Mouse (Mus musculus) stomach, embryonic 15.5 days (tissue): Measurements from ENCODE around the gene Taf11. TPM values are rescaled to one million over a fixed set of nuclear protein-coding genes. Genes with fewer than 3 reads are reported as not detected.

ENCODE experiments used
- ATAC-seq: fragments of 200-750 bp; cut with Nextera tagmentation; 2 replicates; pipeline ENCODE4 v1.8.0; 2017; ENCODE audit warnings: low read depth, moderate number of reproducible peaks, moderate TSS enrichment; ENCODE audit not compliant: insufficient read depth, low FRiP score
- H3K27ac ChIP-seq: fragments of 300-500 bp; sonication (generic); 2 replicates; pipeline ENCODE4 v1.5.1; 2015; ENCODE audit warnings: mild to moderate bottlenecking, inconsistent platforms
- H3K27me3 ChIP-seq: fragments of 300-500 bp; sonication (generic); replicated peaks from 2 replicates; pipeline ENCODE4 v1.6.1; 2015; ENCODE audit warnings: inconsistent platforms
- H3K36me3 ChIP-seq: fragments of 300-500 bp; sonication (generic); 2 replicates; pipeline ENCODE4 v1.6.1; 2015; ENCODE audit warnings: inconsistent platforms
- H3K4me1 ChIP-seq: fragments of 300-500 bp; sonication (generic); 2 replicates; pipeline ENCODE4 v1.6.1; 2015; ENCODE audit warnings: inconsistent platforms
- H3K4me2 ChIP-seq: fragments of 300-500 bp; sonication (generic); 2 replicates; pipeline ENCODE4 v1.6.1; 2015; ENCODE audit warnings: mild to moderate bottlenecking, inconsistent platforms
- H3K4me3 ChIP-seq: fragments of 300-500 bp; sonication (generic); replicated peaks from 2 replicates; pipeline ENCODE4 v1.5.1; 2015; ENCODE audit warnings: inconsistent platforms
- H3K9ac ChIP-seq: fragments of 300-500 bp; sonication (generic); 2 replicates; pipeline ENCODE4 v1.6.1; 2015; ENCODE audit warnings: inconsistent platforms
- H3K9me3 ChIP-seq: fragments of 300-500 bp; sonication (generic); 2 replicates; pipeline ENCODE4 v1.6.1; 2016; ENCODE audit warnings: inconsistent platforms
- whole genome bisulfite sequencing: fragments of 180-500 bp; shearing (Covaris S2); methylation state at CpG from one replicate; pipeline ENCODE4 v1.1.7; 2015; 5-methylcytosine and 5-hydroxymethylcytosine counted together
- polyA plus RNA-seq: library from polyadenylated mRNA; unstranded; fragments of >200 nt; fragmentation: Nextera tagmentation; extraction: Ambion mirVana; gene quantifications from 2 replicates; pipeline ENCODE4 v1.2.1, GENCODE M21; 2015

Gene Taf11
- 56.3 and 62.4 TPM in 2 replicates for polyA plus RNA-seq

DNA sequence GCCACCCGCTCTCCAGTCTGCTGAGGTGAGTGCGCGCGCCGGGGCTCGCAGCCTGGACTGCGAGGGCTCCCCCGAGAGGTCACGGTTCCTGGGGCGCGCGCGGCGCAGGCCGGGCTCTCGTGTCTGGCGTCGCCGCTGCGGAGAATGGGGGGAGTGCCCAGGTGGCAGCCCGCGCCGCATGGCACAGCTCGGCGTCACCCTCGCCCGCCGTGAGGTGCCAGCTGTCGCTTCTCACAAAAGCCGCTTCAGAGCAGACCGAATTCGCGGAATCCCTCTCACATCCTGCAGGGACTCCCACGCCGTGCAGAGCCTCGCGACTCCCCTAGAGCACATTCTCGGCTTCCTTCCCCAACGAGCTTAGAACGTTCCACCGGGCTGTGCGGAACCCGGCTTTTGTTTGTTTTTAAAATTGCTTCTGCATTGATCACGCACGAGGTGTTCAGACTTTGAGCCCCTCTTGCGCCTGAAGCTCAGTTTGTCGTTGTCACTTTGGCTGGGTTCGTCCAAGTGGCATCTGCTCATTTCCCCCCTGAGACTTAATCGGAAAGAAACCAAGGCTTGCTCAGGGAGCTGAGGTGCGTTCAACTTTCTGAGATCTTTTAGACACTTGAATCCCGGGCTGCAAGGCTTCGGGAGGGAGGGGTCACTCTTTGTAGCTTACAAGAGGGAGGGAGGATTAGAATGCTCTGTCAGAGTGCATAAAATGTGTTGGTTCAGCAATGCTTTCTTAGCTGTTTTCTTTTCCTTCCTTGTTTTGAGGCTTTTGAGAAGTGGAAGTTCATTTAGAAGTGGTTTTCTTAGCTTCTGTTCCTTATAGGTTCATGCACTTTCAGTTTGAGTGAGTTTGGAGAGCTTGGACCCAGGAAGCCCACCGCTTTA is at the start of gene Taf11:
Gene Taf11 (minus strand): TSS at position 223 of the 879 bp plus-strand sequence.
- Histone ChIP-seq H3K27me3 (no peaks in the 10 kb centered on the region), H3K4me3 (peak within 1 kb of the TSS; percentile 98), H3K9ac (peak within 1 kb of the TSS; percentile 82), H3K9me3 (no peaks in the 10 kb centered on the region), H3K27ac (peak within 1 kb of the TSS; percentile 90), H3K4me2 (peak within 1 kb of the TSS; percentile 77), H3K36me3 (peaks cover 1% of the 10 kb centered on the region; the same call in 1 of the 2 replicates), H3K4me1 (peaks cover 19% of the 10 kb centered on the region)
- 1% methylated on average over 53 of the region's 53 CpGs for WGBS
- ATAC-seq = peak; percentile 16

DNA sequence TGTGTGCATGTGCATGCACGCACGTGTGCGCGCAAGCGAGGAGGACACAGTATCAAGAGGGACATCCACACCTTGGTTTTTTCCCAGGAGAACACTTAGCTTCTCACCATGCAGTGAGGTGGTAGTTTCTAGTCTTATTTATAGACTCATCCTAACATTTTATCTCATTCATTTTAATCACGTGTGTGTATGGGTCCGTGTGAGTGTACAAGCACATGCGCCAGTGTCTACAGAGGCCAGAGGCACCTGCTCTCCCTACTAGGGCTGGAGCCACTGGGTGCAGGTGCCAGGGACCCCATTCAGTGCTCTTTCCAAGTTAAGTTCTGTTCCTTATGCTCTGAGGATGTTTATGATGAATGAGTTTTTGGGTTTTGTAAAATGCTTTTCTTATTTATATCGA is 48.0 kb upstream of the Taf11 start:
- H3K4me2 ChIP-seq = no peak overlapping the region
- no peak overlapping the region for H3K9ac ChIP-seq
- H3K27ac ChIP-seq = no peak overlapping the region
- ATAC-seq = no peak
- H3K9me3 ChIP-seq = no peaks in the 10 kb centered on the region
- no peaks in the 10 kb centered on the region for H3K27me3 ChIP-seq
- no peaks in the 10 kb centered on the region for H3K36me3 ChIP-seq
- H3K4me3 ChIP-seq = no peak overlapping the region
- WGBS = 94% methylated on average over 9 of the region's 9 CpGs
- H3K4me1 ChIP-seq = 0 out of 2 replicates have a peak, but pooled peaks cover 6% of the 10 kb centered on the region

DNA sequence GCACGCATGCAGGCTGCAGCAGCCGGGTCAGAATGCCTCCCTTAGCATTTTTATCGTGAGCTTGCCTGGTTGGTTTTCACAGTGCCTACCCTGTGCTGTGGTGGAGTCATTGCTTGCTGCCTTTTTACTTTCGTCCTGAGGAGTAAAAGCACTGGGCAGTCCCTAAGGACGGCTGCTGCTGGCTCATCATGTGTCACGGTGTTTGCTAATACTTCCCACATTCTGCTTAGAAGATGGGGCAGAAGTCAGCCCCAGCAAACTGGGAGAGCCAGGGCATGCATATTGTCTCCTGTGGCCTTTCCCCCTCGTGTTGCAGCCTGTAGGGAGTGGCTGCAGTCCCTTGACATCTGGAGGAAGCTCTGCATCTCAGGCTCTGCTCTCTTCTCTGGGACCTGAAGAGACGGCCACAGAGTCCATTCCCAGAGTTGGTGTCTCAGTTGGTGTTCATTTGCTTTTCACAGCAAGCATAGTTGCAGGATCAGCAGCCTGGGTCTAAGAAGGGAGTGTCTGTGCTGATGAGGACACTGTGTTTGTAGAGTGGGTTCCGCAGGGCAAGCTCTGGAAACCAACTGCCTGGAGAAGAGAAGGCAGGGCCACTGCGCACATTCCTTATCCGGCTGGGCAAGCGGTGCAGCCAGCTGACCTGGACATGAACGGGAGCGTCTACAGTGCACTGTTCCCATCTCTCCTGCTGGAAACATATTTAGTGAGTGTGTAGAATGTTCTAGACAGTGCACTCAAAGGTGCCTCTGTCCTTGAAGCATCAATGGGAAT is 45.2 kb upstream of the Taf11 start:
- no peak overlapping the region for H3K4me3 ChIP-seq
- H3K9ac ChIP-seq = no peak overlapping the region
- no peak overlapping the region for H3K4me2 ChIP-seq
- no peaks in the 10 kb centered on the region for H3K9me3 ChIP-seq
- no peaks in the 10 kb centered on the region for H3K36me3 ChIP-seq
- H3K27ac ChIP-seq = no peak overlapping the region
- WGBS = 46% methylated on average over 14 of the region's 14 CpGs
- no peak for ATAC-seq
- 0 out of 2 replicates have a peak, but pooled peaks cover 6% of the 10 kb centered on the region for H3K4me1 ChIP-seq
- no peaks in the 10 kb centered on the region for H3K27me3 ChIP-seq

DNA sequence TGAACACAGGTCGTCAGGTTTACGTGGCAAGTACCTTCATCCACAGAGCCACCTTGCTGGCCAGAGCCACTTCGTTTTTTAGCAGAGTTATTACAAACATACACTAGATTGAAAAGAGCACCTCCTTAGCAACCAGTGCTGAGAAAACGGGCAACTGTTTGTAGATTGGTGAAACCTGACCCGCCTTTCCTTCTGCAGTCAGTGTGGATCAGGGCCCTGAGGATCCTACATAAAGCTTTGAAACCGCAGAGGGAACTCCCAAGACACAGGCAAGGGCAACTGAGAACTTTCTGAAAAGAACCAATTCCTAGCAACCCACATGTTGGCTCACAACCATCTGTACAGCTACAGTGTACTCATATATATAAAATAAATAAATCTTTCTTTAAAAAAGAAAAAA is 43.5 kb upstream of the Taf11 start:
- no peak for ATAC-seq
- H3K4me2 ChIP-seq = no peak overlapping the region
- 0 out of 2 replicates have a peak, but pooled peaks cover 6% of the 10 kb centered on the region for H3K4me1 ChIP-seq
- H3K27me3 ChIP-seq = no peaks in the 10 kb centered on the region
- H3K9ac ChIP-seq = no peak overlapping the region
- no peak overlapping the region for H3K27ac ChIP-seq
- no peak overlapping the region for H3K4me3 ChIP-seq
- H3K9me3 ChIP-seq = no peaks in the 10 kb centered on the region
- no peaks in the 10 kb centered on the region for H3K36me3 ChIP-seq
- WGBS = 52% methylated on average over 6 of the region's 6 CpGs

DNA sequence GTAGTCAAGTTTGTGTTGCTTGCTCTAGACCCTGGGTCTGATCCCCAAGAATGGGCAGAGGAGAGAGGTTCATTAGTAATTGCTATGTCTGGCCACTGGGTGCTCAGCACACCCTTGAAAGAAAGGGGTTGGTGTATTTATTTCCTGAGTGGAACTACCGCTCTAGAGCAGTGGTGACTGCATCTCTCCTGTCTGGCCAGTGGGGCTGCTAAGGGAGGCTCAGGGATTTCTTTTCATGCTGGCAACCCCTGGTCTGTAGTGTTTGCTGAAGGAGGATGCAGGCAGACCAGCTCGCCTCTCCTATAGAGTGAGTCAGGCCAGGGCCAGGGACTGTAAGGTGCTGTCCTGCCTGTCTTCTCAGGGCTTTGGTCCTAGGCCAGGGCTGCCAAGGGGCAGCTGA is 37.5 kb upstream of the Taf11 start:
- H3K4me1 ChIP-seq = peaks cover 10% of the 10 kb centered on the region; the same call in 1 of the 2 replicates
- H3K9ac ChIP-seq = no peak overlapping the region
- 59% methylated on average over 2 of the region's 2 CpGs for WGBS
- no peak overlapping the region for H3K4me2 ChIP-seq
- H3K27me3 ChIP-seq = no peaks in the 10 kb centered on the region
- H3K36me3 ChIP-seq = no peaks in the 10 kb centered on the region
- H3K27ac ChIP-seq = peak overlapping the region; percentile 77; the same call in 1 of the 2 replicates
- ATAC-seq = no peak
- no peak overlapping the region for H3K4me3 ChIP-seq
- no peaks in the 10 kb centered on the region for H3K9me3 ChIP-seq

DNA sequence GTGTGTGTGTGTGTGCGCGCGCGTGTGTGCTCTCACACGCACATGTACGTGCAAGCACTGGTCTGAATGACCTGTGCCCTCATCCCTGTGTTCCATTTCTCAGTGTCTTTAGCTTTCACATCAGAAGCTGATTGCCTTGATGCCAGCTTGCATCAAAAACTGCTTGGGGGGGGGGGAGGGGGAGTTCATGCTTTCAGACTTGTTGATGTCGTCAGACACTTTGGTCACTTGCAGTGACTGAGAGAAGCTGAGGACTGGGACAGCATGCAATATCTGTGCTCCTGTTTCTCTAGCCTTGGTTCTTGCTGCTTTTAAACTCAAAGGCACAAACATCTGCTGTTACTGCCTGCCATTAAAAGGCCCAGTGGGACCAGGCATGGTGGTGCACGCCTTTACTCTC is 36.7 kb upstream of the Taf11 start:
- no peak overlapping the region for H3K4me3 ChIP-seq
- WGBS = 77% methylated on average over 8 of the region's 8 CpGs
- peaks cover 16% of the 10 kb centered on the region for H3K4me1 ChIP-seq
- H3K4me2 ChIP-seq = no peak overlapping the region
- no peaks in the 10 kb centered on the region for H3K36me3 ChIP-seq
- H3K9ac ChIP-seq = no peak overlapping the region
- H3K27me3 ChIP-seq = no peaks in the 10 kb centered on the region
- ATAC-seq = no peak
- H3K27ac ChIP-seq = peak overlapping the region; percentile 77
- no peaks in the 10 kb centered on the region for H3K9me3 ChIP-seq

DNA sequence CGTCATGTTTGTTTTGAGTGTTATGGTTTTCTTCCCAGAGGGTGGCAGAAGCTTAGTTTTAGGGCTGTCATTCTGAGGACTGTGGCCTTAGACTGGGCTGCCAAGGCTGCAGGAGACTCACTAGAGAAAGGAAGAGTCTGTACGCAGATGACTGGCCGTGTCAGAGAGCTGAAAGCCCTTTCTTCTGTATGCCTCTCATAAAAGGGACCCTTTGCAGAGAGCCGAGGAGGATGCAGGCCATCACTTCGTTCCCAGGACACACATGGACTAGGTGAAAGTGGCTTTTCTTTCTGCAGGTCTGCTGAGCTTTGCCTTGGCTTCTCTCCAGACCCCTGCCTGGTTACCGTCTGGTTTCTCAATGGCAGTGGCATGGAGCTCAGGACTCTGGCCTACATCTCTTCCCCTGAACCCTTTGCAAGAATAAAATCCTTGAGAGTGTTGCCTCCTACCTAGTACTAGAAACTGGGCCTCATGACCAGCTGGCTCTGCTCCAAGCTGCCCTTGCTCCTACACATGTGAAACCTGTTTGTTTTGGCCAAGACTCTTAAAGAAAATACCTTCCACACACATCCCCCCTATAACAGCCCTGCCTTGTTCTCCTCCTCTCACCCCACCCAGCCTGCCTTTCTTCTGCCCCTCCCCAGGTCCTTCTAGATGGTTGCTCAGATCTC is 36.0 kb upstream of the Taf11 start:
- 41% methylated on average over 6 of the region's 6 CpGs for WGBS
- Histone ChIP-seq H3K4me1 (peaks cover 16% of the 10 kb centered on the region), H3K36me3 (no peaks in the 10 kb centered on the region), H3K4me2 (no peak overlapping the region), H3K4me3 (no peak overlapping the region), H3K9ac (no peak overlapping the region), H3K27ac (peak overlapping the region; percentile 77), H3K9me3 (no peaks in the 10 kb centered on the region), H3K27me3 (no peaks in the 10 kb centered on the region)
- ATAC-seq = 0 out of 2 replicates have a peak, but pooled peaks have one; percentile 40

DNA sequence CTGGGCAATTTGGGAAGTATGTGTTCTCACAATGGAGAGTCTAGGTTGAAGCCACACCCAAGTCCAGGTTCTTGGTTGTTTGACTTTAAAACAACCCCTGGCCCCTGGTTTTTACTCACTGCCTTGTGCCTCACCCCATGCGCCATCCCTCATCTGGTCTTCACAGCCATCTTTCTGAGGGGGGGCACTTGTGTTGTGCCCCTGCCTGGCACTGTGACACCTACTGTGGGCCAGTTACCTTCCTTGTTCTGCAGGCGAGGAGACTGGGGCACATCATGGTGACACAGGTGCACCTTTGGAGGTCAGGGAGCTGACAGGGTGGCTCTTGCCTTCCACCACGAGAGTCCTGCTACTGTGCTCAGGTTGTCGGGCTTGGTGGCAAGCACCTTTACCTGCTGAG is 32.5 kb upstream of the Taf11 start:
- Histone ChIP-seq H3K27me3 (no peaks in the 10 kb centered on the region), H3K9me3 (no peaks in the 10 kb centered on the region), H3K4me2 (no peak overlapping the region), H3K9ac (no peak overlapping the region), H3K36me3 (no peaks in the 10 kb centered on the region), H3K27ac (0 out of 2 replicates have a peak overlapping the region, but pooled peaks have one; percentile 1), H3K4me1 (peaks cover 46% of the 10 kb centered on the region), H3K4me3 (no peak overlapping the region)
- ATAC-seq = no peak
- 84% methylated on average over 4 of the region's 4 CpGs for WGBS

DNA sequence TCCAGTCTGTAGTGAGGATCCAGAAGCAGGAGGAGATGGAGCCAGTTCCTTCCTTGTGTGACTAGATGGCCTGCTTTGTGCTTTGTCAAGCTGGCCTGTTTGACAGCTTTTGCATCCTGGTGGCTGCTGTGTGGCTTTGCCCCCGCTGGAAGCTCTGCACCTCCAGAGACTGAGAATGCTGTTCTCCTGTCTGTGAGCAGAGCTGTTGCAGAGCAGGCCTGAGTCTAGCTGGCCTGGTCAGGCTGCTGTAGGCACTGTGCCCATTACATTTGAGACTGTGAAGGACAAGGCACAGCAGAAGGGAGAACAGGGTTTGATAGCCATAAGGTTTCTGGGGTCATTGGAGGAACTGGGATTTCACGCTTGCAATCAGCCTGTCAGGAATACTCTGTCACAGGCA is 32.1 kb upstream of the Taf11 start:
- no peak overlapping the region for H3K9ac ChIP-seq
- H3K9me3 ChIP-seq = no peaks in the 10 kb centered on the region
- ATAC-seq = no peak
- peaks cover 51% of the 10 kb centered on the region for H3K4me1 ChIP-seq
- H3K27ac ChIP-seq = peak overlapping the region; percentile 1; the same call in 1 of the 2 replicates
- H3K27me3 ChIP-seq = no peaks in the 10 kb centered on the region
- no peaks in the 10 kb centered on the region for H3K36me3 ChIP-seq
- WGBS = 62% methylated on average over 2 of the region's 2 CpGs
- H3K4me3 ChIP-seq = no peak overlapping the region
- H3K4me2 ChIP-seq = no peak overlapping the region

DNA sequence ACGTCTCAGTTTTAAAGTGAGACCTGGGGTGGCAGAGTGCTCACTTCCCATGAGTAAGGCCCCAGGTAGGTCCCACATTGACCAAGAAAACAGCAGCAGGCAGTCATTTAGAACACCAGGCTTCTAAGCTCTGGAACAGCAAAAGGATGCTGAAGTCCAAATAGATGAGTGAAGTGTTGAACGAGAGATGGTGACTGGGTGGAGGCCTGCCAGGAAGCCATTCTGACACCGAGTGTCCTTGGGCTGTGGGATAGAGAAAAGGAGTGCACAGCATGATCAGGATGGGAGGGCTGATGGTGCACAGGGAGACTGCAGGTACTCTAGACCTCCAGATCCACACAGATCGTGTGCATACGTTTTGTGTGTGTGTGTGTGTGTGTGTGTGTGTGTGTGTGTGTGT is 31.5 kb upstream of the Taf11 start:
- H3K4me3 ChIP-seq = no peak overlapping the region
- H3K4me2 ChIP-seq = no peak overlapping the region
- no peak overlapping the region for H3K27ac ChIP-seq
- H3K9ac ChIP-seq = no peak overlapping the region
- no peaks in the 10 kb centered on the region for H3K9me3 ChIP-seq
- WGBS = 70% methylated on average over 5 of the region's 5 CpGs
- H3K4me1 ChIP-seq = peaks cover 54% of the 10 kb centered on the region
- no peaks in the 10 kb centered on the region for H3K27me3 ChIP-seq
- no peak for ATAC-seq
- H3K36me3 ChIP-seq = no peaks in the 10 kb centered on the region

DNA sequence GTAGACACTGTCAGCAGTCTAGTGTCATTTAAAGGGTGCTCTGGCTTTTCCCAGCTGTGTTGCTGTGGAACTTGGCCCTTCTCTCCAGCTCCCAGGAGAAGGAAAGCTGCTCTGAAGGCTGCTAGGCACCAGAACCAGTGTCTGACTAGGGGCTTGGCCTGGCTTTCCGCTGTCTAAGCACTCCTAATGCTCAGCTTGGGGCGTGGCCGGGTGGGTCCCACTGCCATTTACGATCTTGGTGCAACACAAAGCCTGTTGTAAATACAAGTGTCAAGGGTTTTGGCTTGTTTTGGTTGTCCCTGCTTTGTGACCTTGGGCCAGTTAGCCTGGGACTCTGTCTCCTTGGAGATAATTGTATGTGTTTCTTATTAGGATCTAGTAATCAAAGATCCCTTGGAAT is 30.7 kb upstream of the Taf11 start:
- WGBS = 66% methylated on average over 4 of the region's 4 CpGs
- peaks cover 46% of the 10 kb centered on the region for H3K4me1 ChIP-seq
- no peaks in the 10 kb centered on the region for H3K27me3 ChIP-seq
- no peak for ATAC-seq
- H3K27ac ChIP-seq = no peak overlapping the region
- H3K4me3 ChIP-seq = no peak overlapping the region
- H3K4me2 ChIP-seq = no peak overlapping the region
- H3K9ac ChIP-seq = no peak overlapping the region
- H3K9me3 ChIP-seq = no peaks in the 10 kb centered on the region
- no peaks in the 10 kb centered on the region for H3K36me3 ChIP-seq
